Mouse (Mus musculus) left cerebral cortex, adult 6 months (tissue): Measurements from ENCODE around the gene Tceal5. TPM values are rescaled to one million over a fixed set of nuclear protein-coding genes. Genes with fewer than 3 reads are reported as not detected.

Source experiments
- long read RNA-seq, 2 experiments: library from polyadenylated mRNA; unstranded; transcript quantifications; one replicate each; pipeline ENCODE4 v2.0.0; 2019 to 2020
- polyA plus RNA-seq: library from polyadenylated mRNA; unstranded; fragments of <200 nt; fragmentation: Nextera tagmentation; gene quantifications from 2 replicates; pipeline ENCODE4 v1.2.3, GENCODE M21; 2021

The Tceal5 gene
- polyA plus RNA-seq: 62.1 and 111 TPM in 2 replicates
- long read RNA-seq, experiment 1, transcript Tceal5-201 (3 exons, 1,044 nt): major isoform, 35 of 39 reads
- long read RNA-seq, experiment 1, partial matches to known transcripts: 0 of 39 reads
- long read RNA-seq, experiment 1, other reads (novel, unspliced or antisense): 3 of 39 reads
- long read RNA-seq, experiment 2, transcript Tceal5-201 (3 exons, 1,044 nt): major isoform, 30 of 36 reads
- long read RNA-seq, experiment 2, partial matches to known transcripts: 2 of 36 reads
- long read RNA-seq, experiment 2, other reads (novel, unspliced or antisense): 3 of 36 reads

DNA sequence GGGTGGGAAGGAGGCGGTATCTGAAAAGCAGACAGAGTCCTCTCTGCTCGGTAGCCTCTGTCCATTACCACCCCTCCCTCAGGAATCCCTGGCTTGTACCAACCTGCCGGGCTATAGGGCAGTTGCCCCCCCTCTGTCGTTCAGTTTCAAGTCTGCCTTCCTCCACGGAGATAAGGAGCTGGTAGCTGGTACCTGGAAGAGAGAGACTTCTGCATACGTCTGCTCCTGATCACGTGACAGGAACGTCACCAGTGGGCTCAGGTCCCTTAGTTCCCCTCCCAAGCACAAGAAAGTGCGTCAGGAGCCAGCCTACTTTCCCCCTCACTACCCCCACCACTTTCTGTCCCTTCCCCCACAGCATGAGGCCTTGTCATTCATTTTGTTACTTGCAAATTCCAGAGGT, at the start of gene Tceal5:
Gene Tceal5, minus strand, starts transcription at position 213 of the 403 bp plus-strand sequence.

GRCm38 (mm10) chrX:136244574-136245229, 41.0 kb upstream of the Tceal5 start, which contains the start of gene Tceal9:
Tceal9 (plus strand) TSS chrX:136245079.

GRCm38 (mm10) chrX:136214729-136215677, 11.3 kb upstream of the Tceal5 start, which contains the start of the genes Tceal7 and Bex1:
Tceal7 (plus strand) TSS chrX:136214779.
Bex1 (minus strand) TSS chrX:136215513.

GRCm38 (mm10) chrX:136172118-136172551, 31.5 kb downstream of the Tceal5 start, which contains the start of gene Tceal8:
Tceal8 (minus strand) TSS chrX:136172342.

Other genes starting within 250 kb of the Tceal5 start
- gene Arxes2, start 210.1 kb downstream of the Tceal5 start, polyA plus RNA-seq: 65.2 and 69.8 TPM in 2 replicates
- 21.0 and 26.9 TPM in 2 replicates for gene Arxes1, start 170.5 kb downstream of the Tceal5 start, polyA plus RNA-seq
- gene Bex2, start 135.6 kb downstream of the Tceal5 start, polyA plus RNA-seq: 690 and 793 TPM in 2 replicates
- gene Nxf3, start 118.6 kb downstream of the Tceal5 start, polyA plus RNA-seq: not detected in 2 replicates
- 40.1 and 44.5 TPM in 2 replicates for gene Bex4, start 64.9 kb downstream of the Tceal5 start, polyA plus RNA-seq
- gene Tceal8, start 31.5 kb downstream of the Tceal5 start, polyA plus RNA-seq: 75.2 and 80.9 TPM in 2 replicates
- 3.1 and 4.2 TPM in 2 replicates for gene Tceal7, start 10.9 kb upstream of the Tceal5 start, polyA plus RNA-seq
- gene Bex1, start 11.6 kb upstream of the Tceal5 start, polyA plus RNA-seq: 157 and 170 TPM in 2 replicates
- 202 and 229 TPM in 2 replicates for gene Tceal9, start 41.2 kb upstream of the Tceal5 start, polyA plus RNA-seq
- gene Bex3, start 66.4 kb upstream of the Tceal5 start, polyA plus RNA-seq: 608 and 622 TPM in 2 replicates